Mouse (Mus musculus) heart, postnatal 0 days (tissue): ENCODE measurements around the gene Mb21d2. TPM values are rescaled to one million over a fixed set of nuclear protein-coding genes. Genes with fewer than 3 reads are reported as not detected.

Experiments used
- ATAC-seq: fragments of 200-750 bp; cut with Nextera tagmentation; 2 replicates; pipeline ENCODE4 v1.8.0; 2017; ENCODE audit warnings: low read depth, moderate number of reproducible peaks, moderate library complexity; ENCODE audit not compliant: insufficient read depth
- DNase-seq: peaks from one replicate; pipeline ENCODE4 v3.0.0-alpha.2; 2016; ENCODE audit warnings: low spot score
- H3K27ac ChIP-seq: fragments of 300-500 bp; sonication (generic); 2 replicates; pipeline ENCODE4 v1.5.1; 2014; ENCODE audit warnings: low read depth, mild to moderate bottlenecking
- H3K27me3 ChIP-seq: fragments of 300-500 bp; sonication (generic); 2 replicates; pipeline ENCODE4 v1.6.1; 2014; ENCODE audit warnings: low read length, mixed read lengths; ENCODE audit not compliant: control insufficient read depth, insufficient read depth
- H3K36me3 ChIP-seq: fragments of 300-500 bp; sonication (generic); replicated peaks from 2 replicates; pipeline ENCODE4 v1.6.1; 2014; ENCODE audit warnings: low read length, mixed read lengths; ENCODE audit not compliant: control insufficient read depth, insufficient read depth
- H3K4me1 ChIP-seq: fragments of 300-500 bp; sonication (generic); 2 replicates; pipeline ENCODE4 v1.6.1; 2014; ENCODE audit warnings: antibody characterized with exemption; ENCODE audit not compliant: control insufficient read depth, insufficient read depth
- H3K4me2 ChIP-seq: fragments of 300-500 bp; sonication (generic); 2 replicates; pipeline ENCODE4 v1.6.1; 2014; ENCODE audit warnings: low read depth, mild to moderate bottlenecking, low read length, moderate library complexity
- H3K4me3 ChIP-seq: fragments of 300-500 bp; sonication (generic); 2 replicates; pipeline ENCODE4 v1.5.1; 2014; ENCODE audit warnings: low read depth, low read length
- H3K9ac ChIP-seq: fragments of 300-500 bp; sonication (generic); replicated peaks from 2 replicates; pipeline ENCODE4 v1.6.1; 2014; ENCODE audit warnings: low read depth, low read length, mixed read lengths
- H3K9me3 ChIP-seq: fragments of 300-500 bp; sonication (generic); replicated peaks from 2 replicates; pipeline ENCODE4 v1.6.1; 2016; ENCODE audit warnings: low read length; ENCODE audit not compliant: control insufficient read depth
- CTCF ChIP-seq: IDR thresholded peaks from 2 replicates; pipeline ENCODE4 v1.5.1; 2016; ENCODE audit warnings: antibody characterized with exemption, control low read depth, low read depth
- EP300 ChIP-seq: IDR thresholded peaks from 2 replicates; pipeline ENCODE4 v1.6.1; 2016; ENCODE audit warnings: antibody characterized with exemption, low read depth
- WGBS: fragments of 180-500 bp; shearing (Covaris S2); extraction: QIAGEN DNeasy Blood & Tissue Kit; methylation state at CpG from one replicate; pipeline ENCODE4 v1.1.7; 2014; 5-methylcytosine and 5-hydroxymethylcytosine counted together
- polyA plus RNA-seq: library from polyadenylated mRNA; unstranded; fragments of >200 nt; fragmentation: Nextera tagmentation; extraction: Ambion mirVana; gene quantifications from 2 replicates; pipeline ENCODE4 v1.2.1, GENCODE M21; 2015
- total RNA-seq: library from RNA; depleted of rRNA; stranded (reverse); fragments of >200 nt; gene quantifications from 2 replicates; pipeline ENCODE4 v1.2.3, GENCODE M21; 2014; ENCODE audit warnings: low replicate concordance

Mb21d2 gene
- total and polyA plus RNA-seq, 2 experiments from 2014 or later: 1.9 to 15.6 TPM

DNA sequence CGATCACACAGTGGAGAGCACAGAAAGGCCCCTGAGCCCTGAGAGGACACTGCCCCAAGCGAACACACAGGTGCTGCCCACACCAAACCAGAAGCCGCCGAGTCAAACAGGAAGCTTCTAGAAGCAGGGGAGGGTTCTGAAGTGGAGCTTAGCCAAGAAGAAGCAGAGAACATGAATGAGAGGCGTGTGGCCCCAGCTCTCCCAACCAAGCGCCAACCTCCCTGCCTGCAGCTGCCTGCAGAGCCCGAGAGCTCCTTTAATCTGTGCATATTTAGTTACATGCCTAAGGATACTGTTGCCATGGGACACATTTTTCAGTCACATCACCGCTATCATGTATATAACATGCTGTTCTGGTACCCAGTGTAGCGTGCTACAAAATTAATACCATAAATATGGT is 58.6 kb downstream of the Mb21d2 start:
- no peaks in the 10 kb centered on the region for H3K27me3 ChIP-seq
- ATAC-seq (no peak), DNase-seq (no peak)
- no peak overlapping the region for H3K27ac ChIP-seq
- no peaks in the 10 kb centered on the region; the same call in 1 of the 2 replicates for H3K4me1 ChIP-seq
- no peak overlapping the region for H3K4me2 ChIP-seq
- no peak overlapping the region for H3K9ac ChIP-seq
- H3K4me3 ChIP-seq: no peak overlapping the region
- WGBS: 64% methylated on average over 9 of the region's 9 CpGs
- no peak for TF ChIP-seq EP300
- TF ChIP-seq CTCF: no peak
- H3K9me3 ChIP-seq: no peaks in the 10 kb centered on the region
- no peaks in the 10 kb centered on the region for H3K36me3 ChIP-seq

DNA sequence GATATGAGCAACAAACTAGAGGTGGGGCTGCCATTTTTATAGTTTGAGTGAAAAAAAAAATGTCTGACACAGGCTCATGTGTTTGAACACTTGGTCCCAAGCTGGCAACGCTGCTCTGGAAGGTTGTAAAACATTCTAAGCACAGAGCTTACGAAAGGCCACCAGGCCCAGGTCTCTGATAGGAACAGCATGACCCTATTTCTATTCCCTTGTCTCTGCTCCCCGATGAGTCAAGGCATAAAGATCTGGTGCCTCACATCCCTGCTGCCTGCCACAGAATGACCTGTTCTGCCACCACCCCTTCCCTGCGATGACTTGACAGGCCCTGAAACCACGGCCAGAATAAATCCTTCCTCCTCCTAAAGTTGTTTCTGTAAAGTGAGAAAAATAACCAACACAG is 59.0 kb downstream of the Mb21d2 start:
- Histone ChIP-seq H3K9me3 (no peaks in the 10 kb centered on the region), H3K9ac (no peak overlapping the region), H3K27ac (no peak overlapping the region), H3K4me1 (no peaks in the 10 kb centered on the region; the same call in 1 of the 2 replicates), H3K36me3 (no peaks in the 10 kb centered on the region), H3K4me3 (no peak overlapping the region), H3K4me2 (no peak overlapping the region), H3K27me3 (no peaks in the 10 kb centered on the region)
- no peak for DNase-seq
- TF ChIP-seq CTCF (no peak), EP300 (no peak)
- ATAC-seq: no peak
- WGBS: 67% methylated on average over 5 of the region's 5 CpGs

DNA sequence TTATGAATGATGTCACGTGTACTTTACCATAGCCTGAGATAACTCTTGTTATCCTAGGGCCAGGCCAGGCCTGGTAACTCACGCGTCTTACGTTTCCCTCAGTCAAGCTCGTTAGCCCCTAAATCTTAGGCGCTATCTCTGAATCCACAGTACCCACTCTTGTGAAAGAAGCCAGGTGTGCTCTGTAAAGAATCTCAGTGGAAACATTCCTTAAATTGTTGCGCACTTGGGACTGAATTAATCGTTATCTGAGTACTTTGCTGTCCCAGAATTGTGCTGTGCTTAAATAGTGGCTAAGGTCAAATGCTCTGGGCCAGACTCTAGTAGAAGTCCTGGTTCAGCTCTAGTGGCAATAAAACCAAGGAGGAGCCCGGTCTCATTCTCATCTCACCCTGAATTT is 60.6 kb downstream of the Mb21d2 start:
- TF ChIP-seq EP300: no peak
- TF ChIP-seq CTCF: no peak
- Histone ChIP-seq H3K36me3 (no peaks in the 10 kb centered on the region), H3K9ac (no peak overlapping the region), H3K9me3 (no peaks in the 10 kb centered on the region), H3K27ac (no peak overlapping the region), H3K4me3 (no peak overlapping the region), H3K4me1 (no peaks in the 10 kb centered on the region; the same call in 1 of the 2 replicates), H3K27me3 (no peaks in the 10 kb centered on the region), H3K4me2 (no peak overlapping the region)
- ATAC-seq: no peak
- DNase-seq: no peak
- WGBS: 58% methylated on average over 9 of the region's 9 CpGs

DNA sequence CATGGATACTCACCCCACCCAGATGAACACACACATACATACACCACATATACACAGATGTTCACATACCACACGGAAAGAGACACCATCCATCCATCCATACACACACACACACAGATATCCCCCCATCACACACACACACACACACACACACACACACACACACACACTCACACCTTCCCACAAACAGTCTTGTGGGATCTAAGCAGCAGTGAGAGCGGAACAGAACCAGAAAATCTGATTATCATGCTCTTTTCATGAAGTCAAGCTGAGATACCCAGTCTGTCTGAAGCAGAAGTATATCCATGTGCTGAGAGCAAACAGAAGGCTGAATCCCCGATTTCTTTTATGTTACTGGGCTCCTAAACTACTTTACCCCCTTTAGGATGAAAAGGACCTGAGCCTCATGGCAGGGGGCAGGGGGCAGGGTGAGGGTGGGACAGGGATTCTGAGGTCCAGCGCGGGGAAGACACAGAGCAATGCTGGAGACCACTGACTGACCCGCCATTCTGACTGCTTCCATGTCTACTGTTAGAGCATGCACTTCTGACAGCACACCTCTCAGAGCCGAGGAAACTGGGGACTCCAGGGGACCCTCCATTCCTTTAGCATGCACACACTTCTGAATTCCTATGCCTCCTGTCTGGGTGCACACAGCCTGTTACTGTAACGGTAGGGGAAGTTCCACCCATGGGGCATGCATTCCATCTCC is 62.7 kb downstream of the Mb21d2 start:
- TF ChIP-seq CTCF (no peak), EP300 (no peak)
- Histone ChIP-seq H3K4me2 (no peak overlapping the region), H3K4me1 (no peaks in the 10 kb centered on the region; the same call in 1 of the 2 replicates), H3K27me3 (no peaks in the 10 kb centered on the region), H3K4me3 (no peak overlapping the region), H3K36me3 (no peaks in the 10 kb centered on the region), H3K27ac (no peak overlapping the region), H3K9me3 (no peaks in the 10 kb centered on the region), H3K9ac (no peak overlapping the region)
- no peak for DNase-seq
- 75% methylated on average over 8 of the region's 8 CpGs for WGBS
- ATAC-seq: no peak

DNA sequence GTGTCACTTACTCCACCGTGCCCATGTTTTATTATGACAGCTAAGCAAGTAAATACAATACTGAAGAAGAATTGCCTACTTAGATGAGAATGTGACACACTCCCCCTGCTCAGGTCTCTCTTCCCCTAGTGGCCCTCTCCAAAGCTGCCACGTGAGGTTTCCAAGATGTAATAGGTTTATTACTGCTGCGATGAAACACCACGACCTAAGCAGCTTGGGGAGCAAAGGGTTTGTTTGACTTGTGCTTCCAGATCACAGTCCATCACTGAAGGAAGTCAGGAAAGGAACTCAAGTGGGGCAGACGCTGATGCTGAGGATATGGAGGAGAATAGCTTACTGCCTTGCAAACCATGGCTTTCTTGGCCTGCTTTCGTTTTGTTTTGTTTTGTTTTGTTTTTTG is 65.9 kb downstream of the Mb21d2 start:
- Histone ChIP-seq H3K4me3 (no peak overlapping the region), H3K4me1 (0 out of 2 replicates have a peak, but pooled peaks cover 4% of the 10 kb centered on the region), H3K27ac (no peak overlapping the region), H3K36me3 (no peaks in the 10 kb centered on the region), H3K9me3 (no peaks in the 10 kb centered on the region), H3K9ac (no peak overlapping the region), H3K4me2 (no peak overlapping the region), H3K27me3 (no peaks in the 10 kb centered on the region)
- WGBS: 85% methylated on average over 6 of the region's 6 CpGs
- DNase-seq (no peak), ATAC-seq (no peak)
- no peak for TF ChIP-seq EP300
- TF ChIP-seq CTCF: no peak

DNA sequence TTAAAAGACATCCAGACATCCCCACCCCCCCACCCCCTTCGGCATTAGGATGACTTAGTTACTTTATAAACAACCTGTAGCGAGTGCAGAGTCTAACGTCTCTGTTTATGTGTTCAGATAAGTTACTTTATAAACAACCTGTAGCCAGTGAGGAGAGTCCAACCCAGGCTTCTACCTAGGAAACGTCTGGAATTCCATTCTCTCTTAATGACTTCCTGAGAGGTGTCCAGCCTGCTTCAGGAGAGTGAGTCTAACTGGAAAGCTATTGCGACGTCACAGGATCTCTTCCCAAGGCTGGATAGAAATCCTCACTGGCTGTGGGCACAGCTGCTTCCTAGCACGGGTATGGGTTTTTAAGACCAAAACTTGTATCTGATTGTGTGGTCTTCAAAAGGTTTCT is 67.4 kb downstream of the Mb21d2 start:
- Histone ChIP-seq H3K36me3 (no peaks in the 10 kb centered on the region), H3K9me3 (no peaks in the 10 kb centered on the region), H3K9ac (no peak overlapping the region), H3K4me3 (no peak overlapping the region), H3K4me1 (peaks cover 10% of the 10 kb centered on the region; the same call in 1 of the 2 replicates), H3K27me3 (no peaks in the 10 kb centered on the region), H3K4me2 (no peak overlapping the region), H3K27ac (no peak overlapping the region)
- TF ChIP-seq EP300 (no peak), CTCF (no peak)
- 35% methylated on average over 7 of the region's 7 CpGs for WGBS
- no peak for DNase-seq
- no peak for ATAC-seq
